Mouse (Mus musculus) hindbrain, embryonic 14.5 days (tissue): ENCODE results near the gene H2-K1. TPM values are rescaled to one million over a fixed set of nuclear protein-coding genes. Genes with fewer than 3 reads are reported as not detected.
A peak's percentile ranks its signal among the peaks of the same experiment; 100 is the strongest.

Source experiments
- ATAC-seq: fragments of 200-750 bp; cut with Nextera tagmentation; 2 replicates; pipeline ENCODE4 v1.8.0; 2017; ENCODE audit warnings: moderate number of reproducible peaks, mild to moderate bottlenecking, moderate TSS enrichment, moderate library complexity; ENCODE audit not compliant: low FRiP score
- DNase-seq: peaks from one replicate; pipeline ENCODE4 v3.0.0-alpha.2; 2015; ENCODE audit warnings: low spot score
- H3K27ac ChIP-seq: fragments of 300-500 bp; sonication (generic); 2 replicates; pipeline ENCODE4 v1.5.1; 2014; ENCODE audit warnings: mild to moderate bottlenecking, moderate library complexity
- H3K27me3 ChIP-seq: fragments of 300-500 bp; sonication (generic); 2 replicates; pipeline ENCODE4 v1.6.1; 2014; ENCODE audit warnings: mild to moderate bottlenecking, low read length, mixed read lengths; ENCODE audit not compliant: control insufficient read depth, insufficient read depth
- H3K36me3 ChIP-seq: fragments of 300-500 bp; sonication (generic); replicated peaks from 2 replicates; pipeline ENCODE4 v1.6.1; 2014; ENCODE audit not compliant: control insufficient read depth, insufficient read depth
- H3K4me1 ChIP-seq: fragments of 300-500 bp; sonication (generic); replicated peaks from 2 replicates; pipeline ENCODE4 v1.6.1; 2014; ENCODE audit warnings: antibody characterized with exemption, low read length, mixed read lengths; ENCODE audit not compliant: control insufficient read depth, insufficient read depth
- H3K4me2 ChIP-seq: fragments of 300-500 bp; sonication (generic); replicated peaks from 2 replicates; pipeline ENCODE4 v1.6.1; 2014; ENCODE audit warnings: mild to moderate bottlenecking, moderate library complexity
- H3K4me3 ChIP-seq: fragments of 300-500 bp; sonication (generic); replicated peaks from 2 replicates; pipeline ENCODE4 v1.5.1; 2014; ENCODE audit warnings: mild to moderate bottlenecking, low read length
- H3K9ac ChIP-seq: fragments of 300-500 bp; sonication (generic); 2 replicates; pipeline ENCODE4 v1.6.1; 2014
- H3K9me3 ChIP-seq: fragments of 300-500 bp; sonication (generic); 2 replicates; pipeline ENCODE4 v1.6.1; 2016; ENCODE audit warnings: low read length; ENCODE audit not compliant: control insufficient read depth
- WGBS: fragments of 180-500 bp; shearing (Covaris S2); extraction: QIAGEN DNeasy Blood & Tissue Kit; methylation state at CpG from one replicate; pipeline ENCODE4 v1.1.7; 2014; 5-methylcytosine and 5-hydroxymethylcytosine counted together
- microRNA counts: library from miRNA; unstranded; fragments of <30 nt; microRNA quantifications from one replicate; lab custom pipeline; 2016
- microRNA-seq: library from miRNA; unstranded; fragments of <30 nt; microRNA quantifications from one replicate; pipeline ENCODE4, GENCODE M21; 2016
- polyA plus RNA-seq: library from polyadenylated mRNA; unstranded; fragments of >200 nt; fragmentation: Nextera tagmentation; extraction: Ambion mirVana; gene quantifications from 2 replicates; pipeline ENCODE4 v1.2.1, GENCODE M21; 2014

The H2-K1 gene
- polyA plus RNA-seq, 1 experiment from 2014 or later: 12.5 TPM

GRCm38 (mm10) chr17:33948090-33948904 is 51.9 kb downstream of the H2-K1 start:
- Histone ChIP-seq H3K4me2 (no peak overlapping the region), H3K9me3 (no peaks in the 10 kb centered on the region), H3K4me3 (no peak overlapping the region), H3K9ac (no peak overlapping the region), H3K27me3 (no peaks in the 10 kb centered on the region), H3K4me1 (peaks cover 23% of the 10 kb centered on the region), H3K36me3 (peaks cover 81% of the 10 kb centered on the region), H3K27ac (no peak overlapping the region)
- WGBS: 89% methylated on average over 22 of the region's 22 CpGs
- DNase-seq (no peak), ATAC-seq (no peak)

- Histone ChIP-seq H3K4me2 (no peak overlapping the region), H3K27me3 (no peaks in the 10 kb centered on the region), H3K36me3 (peaks cover 80% of the 10 kb centered on the region), H3K9ac (no peak overlapping the region), H3K27ac (no peak overlapping the region), H3K4me1 (peaks cover 23% of the 10 kb centered on the region), H3K4me3 (no peak overlapping the region), H3K9me3 (no peaks in the 10 kb centered on the region)
- DNase-seq: no peak
- WGBS: 94% methylated on average over 10 of the region's 10 CpGs
- no peak for ATAC-seq
Measured at GRCm38 (mm10) chr17:33947430-33948089, 52.6 kb downstream of the H2-K1 start.

MicroRNAs encoded within 50 kb of the gene (microRNA counts, 519-probe panel; counts per million panel counts)
- microRNA mmu-miR-219 (lab: Ali Mortazavi, UCI): 5,188 counts per million, percentile 61 among the panel's probes with 10 or more counts

Small RNA genes within 50 kb of the gene (microRNA-seq; reads per million reads assigned to microRNA genes)
- not detected for gene Mir219a-1
- not detected for gene Mir219c

Other genes with a start within 250 kb of the H2-K1 start
- 370 and 430 TPM in 2 replicates for gene Rab11b, start 239.8 kb downstream of the H2-K1 start, polyA plus RNA-seq
- gene Angptl4, start 218.5 kb downstream of the H2-K1 start, polyA plus RNA-seq: 19.1 and 25.1 TPM in 2 replicates
- gene Kank3, start 189.8 kb downstream of the H2-K1 start, polyA plus RNA-seq: 44.7 and 47.7 TPM in 2 replicates
- 580 and 749 TPM in 2 replicates for gene Rps28, start 175.8 kb downstream of the H2-K1 start, polyA plus RNA-seq
- gene Ndufa7, start 175.8 kb downstream of the H2-K1 start, polyA plus RNA-seq: 487 and 568 TPM in 2 replicates
- gene Cd320, start 157.3 kb downstream of the H2-K1 start, polyA plus RNA-seq: 57.5 and 59.6 TPM in 2 replicates
- gene Gm7029, start 126.5 kb downstream of the H2-K1 start, polyA plus RNA-seq: not detected in 2 replicates
- 1.7 and 1.8 TPM in 2 replicates for gene Kifc1, start 109.7 kb downstream of the H2-K1 start, polyA plus RNA-seq
- gene Platr17, start 95.2 kb downstream of the H2-K1 start, polyA plus RNA-seq: 0.59 TPM in 1 of 2 replicates, not detected in the other
- 39.2 and 43.2 TPM in 2 replicates for gene Daxx, start 90.9 kb downstream of the H2-K1 start, polyA plus RNA-seq
- gene Tapbp, start 84.4 kb downstream of the H2-K1 start, polyA plus RNA-seq: 24.9 and 29.6 TPM in 2 replicates
- gene Zbtb22, start 84.4 kb downstream of the H2-K1 start, polyA plus RNA-seq: 10.4 and 11.4 TPM in 2 replicates
- 47.7 and 49.2 TPM in 2 replicates for gene Rgl2, start 70.8 kb downstream of the H2-K1 start, polyA plus RNA-seq
- 157 and 161 TPM in 2 replicates for gene Pfdn6, start 60.0 kb downstream of the H2-K1 start, polyA plus RNA-seq
- gene Wdr46, start 59.7 kb downstream of the H2-K1 start, polyA plus RNA-seq: 15.6 and 19.5 TPM in 2 replicates
- 7.8 and 9.2 TPM in 2 replicates for gene B3galt4, start 48.9 kb downstream of the H2-K1 start, polyA plus RNA-seq
- 56.0 and 56.6 TPM in 2 replicates for gene Vps52, start 44.5 kb downstream of the H2-K1 start, polyA plus RNA-seq
- 804 and 966 TPM in 2 replicates for gene Rps18, start 44.3 kb downstream of the H2-K1 start, polyA plus RNA-seq
- gene Ring1, start 24.3 kb upstream of the H2-K1 start, polyA plus RNA-seq: 6.3 and 7.8 TPM in 2 replicates
- gene H2-Ke6, start 27.7 kb upstream of the H2-K1 start, polyA plus RNA-seq: 64.3 and 67.3 TPM in 2 replicates
- gene Slc39a7, start 31.3 kb upstream of the H2-K1 start, polyA plus RNA-seq: 87.1 and 97.0 TPM in 2 replicates
- 32.2 and 34.5 TPM in 2 replicates for gene Rxrb, start 31.5 kb upstream of the H2-K1 start, polyA plus RNA-seq
- 2.7 and 3.4 TPM in 2 replicates for gene Col11a2, start 39.1 kb upstream of the H2-K1 start, polyA plus RNA-seq
- 0.29 TPM in 1 of 2 replicates, not detected in the other for gene H2-Oa, start 92.0 kb upstream of the H2-K1 start, polyA plus RNA-seq
- gene H2-DMa, start 119.2 kb upstream of the H2-K1 start, polyA plus RNA-seq: 19.2 and 20.2 TPM in 2 replicates
- 133 and 136 TPM in 2 replicates for gene Brd2, start 122.3 kb upstream of the H2-K1 start, polyA plus RNA-seq
- 0.16 TPM in 1 of 2 replicates, not detected in the other for gene H2-DMb2, start 143.0 kb upstream of the H2-K1 start, polyA plus RNA-seq
- gene H2-DMb1, start 152.7 kb upstream of the H2-K1 start, polyA plus RNA-seq: 0.72 and 0.76 TPM in 2 replicates
- 2.2 and 2.6 TPM in 2 replicates for gene Tap1, start 187.2 kb upstream of the H2-K1 start, polyA plus RNA-seq
- 0.95 and 1.2 TPM in 2 replicates for gene Psmb9, start 187.4 kb upstream of the H2-K1 start, polyA plus RNA-seq
- 3.6 and 3.8 TPM in 2 replicates for gene Psmb8, start 197.4 kb upstream of the H2-K1 start, polyA plus RNA-seq
- gene Tap2, start 203.2 kb upstream of the H2-K1 start, polyA plus RNA-seq: 0.72 and 1.6 TPM in 2 replicates
- not detected in 2 replicates for gene H2-Ob, start 238.6 kb upstream of the H2-K1 start, polyA plus RNA-seq